Mouse (Mus musculus): Measurements from ENCODE around the gene Ms4a4a.

DNA sequence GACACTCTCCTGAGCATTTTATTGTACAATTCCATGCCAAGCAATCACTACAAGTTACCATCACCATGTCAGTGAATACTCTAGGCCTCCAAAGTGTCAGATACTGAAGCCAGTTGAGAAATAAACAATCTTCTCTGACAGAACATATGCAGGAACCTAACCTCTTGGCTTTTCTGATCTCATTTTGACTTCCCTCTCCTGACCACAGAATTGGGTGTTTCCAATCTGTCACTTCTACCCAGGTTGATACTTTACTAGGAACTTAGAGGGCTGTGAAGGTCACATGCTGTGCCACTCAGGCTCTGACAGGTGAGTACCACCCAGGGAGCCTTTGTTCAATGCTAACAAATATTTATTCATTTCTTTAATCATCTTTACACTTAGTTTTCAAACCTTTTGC is 13.3 kb upstream of the Ms4a4a start:
- no peak for TF ChIP-seq CTCF (IDR thresholded peaks at IDR 0.05; ENCODE audit: insufficient read depth, low read length)
- TF ChIP-seq POLR2A (IDR thresholded peaks at IDR 0.05; ENCODE audit: borderline replicate concordance, extremely low read depth, low read depth, low read length), result no peak

Measured in lung, adult 2 months (tissue).